Mouse (Mus musculus) midbrain, postnatal 0 days (tissue): ENCODE data around the gene Kcnd3. TPM values are rescaled to one million over a fixed set of nuclear protein-coding genes. Genes with fewer than 3 reads are reported as not detected.

Experiments
- ATAC-seq: fragments of 200-750 bp; cut with Nextera tagmentation; 2 replicates; pipeline ENCODE4 v1.8.0; 2017; ENCODE audit warnings: moderate number of reproducible peaks, mild to moderate bottlenecking, moderate TSS enrichment, moderate library complexity; ENCODE audit not compliant: low FRiP score
- DNase-seq: peaks from one replicate; pipeline ENCODE4 v3.0.0-alpha.2; 2015; ENCODE audit warnings: low spot score
- H3K27ac ChIP-seq: fragments of 300-500 bp; sonication (generic); 2 replicates; pipeline ENCODE4 v1.5.1; 2014; ENCODE audit warnings: low read depth, mild to moderate bottlenecking, low read length, mixed read lengths
- H3K27me3 ChIP-seq: fragments of 300-500 bp; sonication (generic); 2 replicates; pipeline ENCODE4 v1.6.1; 2014; ENCODE audit warnings: low read length, control low read depth, mixed read lengths; ENCODE audit not compliant: insufficient read depth
- H3K36me3 ChIP-seq: fragments of 300-500 bp; sonication (generic); 2 replicates; pipeline ENCODE4 v1.6.1; 2014; ENCODE audit warnings: low read length, control low read depth, mixed read lengths; ENCODE audit not compliant: insufficient read depth
- H3K4me1 ChIP-seq: fragments of 300-500 bp; sonication (generic); 2 replicates; pipeline ENCODE4 v1.6.1; 2014; ENCODE audit warnings: mild to moderate bottlenecking, control low read depth, antibody characterized with exemption, low read length, mixed read lengths; ENCODE audit not compliant: insufficient read depth
- H3K4me2 ChIP-seq: fragments of 300-500 bp; sonication (generic); 2 replicates; pipeline ENCODE4 v1.6.1; 2014; ENCODE audit warnings: low read depth, mild to moderate bottlenecking, low read length, mixed read lengths; ENCODE audit not compliant: poor library complexity, severe bottlenecking
- H3K4me3 ChIP-seq: fragments of 300-500 bp; sonication (generic); 2 replicates; pipeline ENCODE4 v1.5.1; 2014; ENCODE audit warnings: low read depth, mild to moderate bottlenecking, low read length, moderate library complexity
- H3K9ac ChIP-seq: fragments of 300-500 bp; sonication (generic); replicated peaks from 2 replicates; pipeline ENCODE4 v1.6.1; 2014; ENCODE audit warnings: mild to moderate bottlenecking, low read length, moderate library complexity, mixed read lengths; ENCODE audit not compliant: poor library complexity, severe bottlenecking
- H3K9me3 ChIP-seq: fragments of 300-500 bp; sonication (generic); 2 replicates; pipeline ENCODE4 v1.6.1; 2016; ENCODE audit warnings: low read length, control low read depth
- CTCF ChIP-seq: IDR thresholded peaks from 2 replicates; pipeline ENCODE4 v1.5.1; 2016; ENCODE audit warnings: antibody characterized with exemption, mild to moderate bottlenecking
- WGBS: fragments of 180-500 bp; shearing (Covaris S2); extraction: QIAGEN DNeasy Blood & Tissue Kit; methylation state at CpG from one replicate; pipeline ENCODE4 v1.1.7; 2014; 5-methylcytosine and 5-hydroxymethylcytosine counted together
- polyA plus RNA-seq: library from polyadenylated mRNA; unstranded; fragments of >200 nt; fragmentation: Nextera tagmentation; extraction: Ambion mirVana; gene quantifications from 2 replicates; pipeline ENCODE4 v1.2.1, GENCODE M21; 2015
- total RNA-seq: library from RNA; depleted of rRNA; stranded (reverse); fragments of >200 nt; gene quantifications from 2 replicates; pipeline ENCODE4 v1.2.3, GENCODE M21; 2014

Gene Kcnd3
- total and polyA plus RNA-seq, 2 experiments from 2014 or later, result 10.6 to 80.5 TPM

DNA sequence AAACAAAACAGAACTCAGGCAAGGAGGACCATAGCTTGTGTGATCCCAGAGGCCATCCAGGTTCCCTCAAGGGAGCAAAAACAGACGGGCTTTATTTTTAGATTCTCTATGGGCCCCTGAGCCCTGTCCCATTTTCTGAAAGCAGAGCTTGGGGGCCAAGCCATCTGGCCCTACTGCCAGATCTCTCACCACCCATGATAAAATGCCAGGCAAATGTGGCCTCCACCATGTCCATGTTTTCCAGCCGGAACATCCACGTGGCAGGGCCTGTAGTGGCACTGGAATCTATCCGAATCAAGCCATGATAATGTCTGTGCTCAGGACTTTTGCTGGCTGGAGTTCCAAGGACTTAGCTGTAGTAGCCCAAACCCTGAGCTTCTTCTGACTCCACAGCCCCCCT is 148.4 kb downstream of the Kcnd3 start:
- no peak for TF ChIP-seq CTCF
- Histone ChIP-seq H3K9ac (no peak overlapping the region), H3K4me2 (no peak overlapping the region), H3K27me3 (no peaks in the 10 kb centered on the region), H3K36me3 (no peaks in the 10 kb centered on the region), H3K27ac (no peak overlapping the region), H3K4me3 (no peak overlapping the region), H3K4me1 (no peaks in the 10 kb centered on the region), H3K9me3 (no peaks in the 10 kb centered on the region)
- ATAC-seq, result no peak
- no peak for DNase-seq
- WGBS, result 83% methylated on average over 4 of the region's 4 CpGs

DNA sequence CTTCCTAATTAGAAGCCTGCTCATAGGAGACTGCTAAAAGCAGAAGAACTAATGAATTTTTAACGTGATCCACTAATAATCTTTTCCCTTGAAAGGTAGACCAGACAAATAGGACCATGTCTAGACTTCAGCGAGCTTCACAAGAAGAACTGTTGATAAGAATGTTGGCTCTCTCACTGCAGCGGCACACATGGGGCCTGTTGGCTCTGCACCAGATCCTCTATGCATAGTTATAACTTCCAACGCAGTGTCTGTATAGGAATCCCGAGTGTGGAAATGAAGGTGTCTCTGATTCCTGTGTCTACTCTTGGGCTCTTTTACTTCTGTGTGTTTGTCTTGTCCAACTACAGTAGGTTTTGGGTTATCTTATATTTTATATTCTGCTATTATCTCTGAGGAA is 150.8 kb downstream of the Kcnd3 start:
- Histone ChIP-seq H3K4me3 (no peak overlapping the region), H3K27ac (no peak overlapping the region), H3K9me3 (no peaks in the 10 kb centered on the region), H3K36me3 (no peaks in the 10 kb centered on the region), H3K4me1 (no peaks in the 10 kb centered on the region), H3K27me3 (no peaks in the 10 kb centered on the region), H3K4me2 (no peak overlapping the region), H3K9ac (no peak overlapping the region)
- ATAC-seq (no peak), DNase-seq (no peak)
- 87% methylated on average over 5 of the region's 5 CpGs for WGBS
- TF ChIP-seq CTCF, result no peak

DNA sequence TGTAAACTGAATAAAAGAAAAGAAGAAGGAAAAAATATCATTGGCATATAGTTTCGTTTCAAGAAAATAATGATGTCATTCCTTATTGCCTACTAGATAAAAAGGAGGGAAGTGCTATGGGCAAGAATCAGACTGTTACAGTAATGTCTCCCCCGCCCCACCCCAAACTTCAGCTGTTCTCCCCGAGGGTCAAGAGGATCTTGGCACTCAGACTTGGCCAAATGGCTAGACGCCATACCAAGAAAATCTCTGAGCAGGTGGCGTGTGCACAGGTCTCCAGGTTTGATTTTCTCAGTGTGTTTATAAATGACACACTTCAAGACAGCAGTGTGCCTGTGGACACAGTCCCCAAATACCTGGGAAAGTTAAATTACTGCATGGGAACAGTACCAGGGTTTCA is 153.6 kb downstream of the Kcnd3 start:
- DNase-seq, result no peak
- Histone ChIP-seq H3K9ac (no peak overlapping the region), H3K27ac (no peak overlapping the region), H3K36me3 (no peaks in the 10 kb centered on the region), H3K4me2 (no peak overlapping the region), H3K4me1 (no peaks in the 10 kb centered on the region), H3K4me3 (no peak overlapping the region), H3K27me3 (no peaks in the 10 kb centered on the region), H3K9me3 (no peaks in the 10 kb centered on the region)
- ATAC-seq, result no peak
- TF ChIP-seq CTCF, result no peak
- WGBS, result 80% methylated on average over 5 of the region's 5 CpGs

DNA sequence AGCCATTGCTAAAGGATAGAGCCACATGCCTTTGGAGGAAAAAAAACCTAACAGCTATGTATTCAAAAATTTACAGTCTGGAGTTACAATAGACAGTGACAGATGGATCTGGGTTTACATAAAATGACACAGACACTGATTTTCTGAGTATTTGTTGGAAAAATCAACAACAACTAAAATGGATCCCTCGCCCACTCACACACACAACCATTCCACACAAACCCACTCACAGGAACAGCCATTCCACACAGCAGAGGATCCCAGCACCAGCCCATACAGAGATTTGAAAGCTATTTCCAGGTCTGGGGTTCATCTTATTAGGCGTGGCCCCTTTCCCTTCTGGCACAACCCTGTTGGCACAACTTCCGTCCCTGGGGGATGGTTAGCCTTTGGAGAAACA is 156.7 kb downstream of the Kcnd3 start:
- no peaks in the 10 kb centered on the region for H3K27me3 ChIP-seq
- no peaks in the 10 kb centered on the region for H3K4me1 ChIP-seq
- TF ChIP-seq CTCF, result no peak
- no peaks in the 10 kb centered on the region for H3K36me3 ChIP-seq
- no peak overlapping the region for H3K4me3 ChIP-seq
- DNase-seq, result no peak
- WGBS, result 89% methylated on average over 3 of the region's 3 CpGs
- no peaks in the 10 kb centered on the region for H3K9me3 ChIP-seq
- H3K27ac ChIP-seq, result no peak overlapping the region
- H3K4me2 ChIP-seq, result no peak overlapping the region
- no peak overlapping the region for H3K9ac ChIP-seq
- no peak for ATAC-seq

DNA sequence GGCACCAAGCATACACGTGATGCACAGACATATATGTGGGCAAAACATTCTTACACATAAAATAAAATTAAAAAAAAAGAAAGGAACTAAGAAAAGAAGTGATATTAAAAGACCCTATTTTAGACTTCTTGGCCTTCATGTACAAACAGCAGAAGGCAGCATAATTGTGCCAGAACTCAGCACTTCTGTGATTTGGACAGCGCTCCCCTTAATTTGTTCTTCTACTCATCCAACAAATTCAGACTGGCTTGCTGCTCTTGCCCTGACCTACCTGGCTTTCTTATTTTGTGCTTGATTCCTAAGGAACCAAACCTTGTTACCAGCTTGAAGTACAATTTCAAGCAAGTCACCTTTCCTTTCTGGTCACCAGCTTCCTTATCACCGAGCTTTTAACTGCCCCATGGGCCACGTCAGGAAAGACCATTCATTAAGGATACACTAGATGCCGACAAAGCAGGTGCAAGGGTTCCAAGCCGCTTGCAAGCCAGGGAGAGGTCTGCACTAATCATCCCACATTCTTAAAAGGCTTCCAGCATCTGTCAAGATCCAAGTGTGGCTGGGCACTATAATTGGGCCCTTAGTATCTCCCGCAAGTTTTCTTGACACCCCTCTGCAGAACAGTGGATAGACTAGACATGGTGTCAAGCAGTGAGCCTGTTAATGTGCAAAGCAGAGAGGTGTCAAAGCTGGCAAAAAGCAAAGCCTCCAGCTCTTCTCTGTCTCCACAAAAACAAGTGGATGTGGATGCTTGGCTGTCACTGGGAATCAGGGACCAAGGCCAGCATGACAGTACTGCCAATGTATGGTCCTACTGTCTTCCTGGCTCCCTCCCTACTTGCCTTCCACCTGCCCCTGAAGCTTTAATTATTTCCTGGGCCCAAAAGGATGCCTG is 159.6 kb downstream of the Kcnd3 start:
- DNase-seq (peak; percentile 53), ATAC-seq (no peak; the same call in 1 of the 2 replicates)
- Histone ChIP-seq H3K36me3 (no peaks in the 10 kb centered on the region), H3K9ac (no peak overlapping the region), H3K4me1 (no peaks in the 10 kb centered on the region), H3K4me2 (no peak overlapping the region), H3K9me3 (no peaks in the 10 kb centered on the region), H3K4me3 (no peak overlapping the region), H3K27me3 (no peaks in the 10 kb centered on the region), H3K27ac (peak overlapping the region; percentile 32; the same call in 1 of the 2 replicates)
- WGBS, result 82% methylated on average over 7 of the region's 7 CpGs
- TF ChIP-seq CTCF, result no peak

DNA sequence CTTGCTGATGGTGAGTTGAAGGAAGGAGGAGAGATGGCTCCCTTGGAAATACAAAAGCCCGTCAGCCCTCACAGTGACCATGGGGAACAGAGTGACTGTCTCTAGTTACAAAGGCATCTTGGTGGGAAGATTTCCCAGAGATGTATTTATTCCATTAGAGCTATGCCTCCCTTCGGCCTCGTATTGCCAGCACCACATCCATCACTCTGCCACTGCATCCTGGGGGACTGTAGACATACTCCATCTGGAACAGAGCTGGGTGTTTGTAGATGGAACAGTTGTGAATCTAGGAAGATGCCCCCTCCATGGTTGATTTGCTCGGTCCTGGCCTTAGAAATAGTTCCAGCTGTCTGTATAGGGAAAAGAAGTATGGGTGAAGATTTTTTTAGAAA is 160.3 kb downstream of the Kcnd3 start:
- ATAC-seq, result no peak
- H3K4me1 ChIP-seq, result no peaks in the 10 kb centered on the region
- no peaks in the 10 kb centered on the region for H3K9me3 ChIP-seq
- 0 out of 2 replicates have a peak overlapping the region, but pooled peaks have one; percentile 32 for H3K27ac ChIP-seq
- no peaks in the 10 kb centered on the region for H3K27me3 ChIP-seq
- TF ChIP-seq CTCF, result no peak
- DNase-seq, result peak; percentile 52
- 76% methylated on average over 4 of the region's 4 CpGs for WGBS
- no peak overlapping the region for H3K9ac ChIP-seq
- H3K4me3 ChIP-seq, result no peak overlapping the region
- no peak overlapping the region for H3K4me2 ChIP-seq
- H3K36me3 ChIP-seq, result no peaks in the 10 kb centered on the region
